8 mouse cellular contexts compared by ENCODE assay signal in genomic region chr11:103675556-103675955, GRCm38 (mm10). TPM values are rescaled to one million over a fixed set of nuclear protein-coding genes. Genes with fewer than 3 reads are reported as not detected.
DNase-seq lines count a peak whose midpoint lies in the region; TF ChIP-seq lines count a peak whose summit lies in the region.

No protein-coding gene starts in this region.

- H3K4me3 ChIP-seq in gastrocnemius, adult 2 months: no peak overlapping the region
- H3K4me3 ChIP-seq in MEL (ENCODE audit: control insufficient read depth in 1 of 2, insufficient read depth in 1 of 2, low read depth in 2 of 2, low read length in 2 of 2): no peak overlapping the region

- TF ChIP-seq CTCF in gastrocnemius, adult 2 months (IDR thresholded peaks at IDR 0.05): peak; percentile 87
- peak; percentile 74 to 93 (median 83) for TF ChIP-seq CTCF in MEL (IDR thresholded peaks at IDR 0.05 in 2 of 3, conservative IDR thresholded peaks at IDR 0.05 in 1 of 3; ENCODE audit: control insufficient read depth in 1 of 3, insufficient read depth in 1 of 3, low read depth in 2 of 3, low read length in 3 of 3, poor library complexity in 1 of 3, severe bottlenecking in 1 of 3)

- H3K9me3 ChIP-seq in MEL (replicated peaks; ENCODE audit: insufficient read depth, low read length): no peaks in the 10 kb centered on the region

- no peak overlapping the region for H3K27ac ChIP-seq in gastrocnemius, adult 2 months
- H3K27ac ChIP-seq in MEL (ENCODE audit: control insufficient read depth, low read depth, low read length): no peak overlapping the region

- peaks cover 0 to 4% of the 10 kb centered on the region in 2 experiments; a peak in 2 of 4 replicates for H3K36me3 ChIP-seq in MEL (ENCODE audit: control insufficient read depth in 1 of 2, insufficient read depth in 2 of 2, low read length in 2 of 2)

- H3K27me3 ChIP-seq in MEL (ENCODE audit: control insufficient read depth in 1 of 2, insufficient read depth in 2 of 2, low read length in 2 of 2): no peaks in the 10 kb centered on the region

- H3K79me2 ChIP-seq in MEL (ENCODE audit: control insufficient read depth, insufficient read depth, low read length, poor library complexity): no peaks in the 10 kb centered on the region

- DNase-seq in gastrocnemius, adult 2 months: peak; percentile 37
- DNase-seq in gastrocnemius, adult 8-10 months (ENCODE audit: low spot score in 2 of 2): no peak
- DNase-seq in MEL (ENCODE audit: low read depth, low spot score): peak; percentile 76
- peak; percentile 82 for DNase-seq in cerebellum, adult 9-10 months
- DNase-seq in frontal cortex, postnatal 14 days (ENCODE audit: low spot score in 2 of 2): peak; percentile 57 to 79
- DNase-seq in layer of hippocampus, adult 18-20 months (ENCODE audit: low spot score in 2 of 2): peak; percentile 55 to 91
- peak; percentile 77 for DNase-seq in lung, postnatal 36 days
- peak; percentile 63 for DNase-seq in right cerebral cortex, postnatal 4 days

- TF ChIP-seq POLR2A in MEL (IDR thresholded peaks at IDR 0.05; ENCODE audit: control insufficient read depth in 1 of 2, insufficient read depth in 1 of 2, low read depth in 1 of 2, low read length in 2 of 2, poor library complexity in 1 of 2): peak in 1 of 2 experiments; percentile 39; a peak in 1 of 4 replicates

- no peak for TF ChIP-seq EP300 in MEL (IDR thresholded peaks at IDR 0.05; ENCODE audit: low read depth in 1 of 2, low read length in 2 of 2)

- no peak overlapping the region for H3K9ac ChIP-seq in MEL (ENCODE audit: control insufficient read depth, low read depth, low read length, poor library complexity, severe bottlenecking)

- peak; percentile 57 for TF ChIP-seq RAD21 in MEL (IDR thresholded peaks at IDR 0.05; ENCODE audit: low read depth, low read length)

- intact Hi-C loops in gastrocnemius, adult 2 months (cut with DNase I): loop anchor here (2.0 to 10.0 kb wide), 2 partner anchors 37 to 321 kb away; partner anchors contain the start of gene Lyzl6

- no peaks in the 10 kb centered on the region for H3K4me1 ChIP-seq in MEL (ENCODE audit: control insufficient read depth in 1 of 2, insufficient read depth in 2 of 2, low read length in 2 of 2)

TF ChIP-seq in MEL, 35 proteins besides CTCF, POLR2A, EP300 and RAD21:
- no peak for TF ChIP-seq POLR2AphosphoS5 (IDR thresholded peaks at IDR 0.05; ENCODE audit: borderline replicate concordance, low read depth, low read length)
- 0 out of 2 replicates have a peak, but pooled peaks have one; percentile 22 for TF ChIP-seq POLR2AphosphoS2 (IDR thresholded peaks at IDR 0.05; ENCODE audit: low read length)
- no peak for TF ChIP-seq MYB (IDR thresholded peaks at IDR 0.05; ENCODE audit: low read depth, low read length)
- TF ChIP-seq MEF2A (IDR thresholded peaks at IDR 0.05; ENCODE audit: extremely low read depth, insufficient replicate concordance, low read depth, low read length, poor library complexity, severe bottlenecking): no peak
- TF ChIP-seq NRF1 (IDR thresholded peaks at IDR 0.05; ENCODE audit: insufficient read depth, low read depth, low read length, poor library complexity, severe bottlenecking): no peak
- TF ChIP-seq ZNF384 (IDR thresholded peaks at IDR 0.05; ENCODE audit: low read depth, low read length): no peak
- TF ChIP-seq E2F4 (IDR thresholded peaks at IDR 0.05; ENCODE audit: borderline replicate concordance, low read depth, low read length): no peak
- no peak for TF ChIP-seq ZC3H11A (IDR thresholded peaks at IDR 0.05; ENCODE audit: low read depth, low read length)
- peak; percentile 54 for TF ChIP-seq SMC3 (IDR thresholded peaks at IDR 0.05; ENCODE audit: low read depth, low read length)
- no peak for TF ChIP-seq CHD2 (IDR thresholded peaks at IDR 0.05; ENCODE audit: low read length)

RNA-seq across cellular contexts. Expression of gene Gosr2, which starts 22.1 kb away (rescaled TPM):
- 10 to 100 TPM; 38.3 to 40.1 TPM for total RNA-seq in gastrocnemius, adult 2 months (2021)
- 10 to 100 TPM; 36.4 to 47.4 (median 42.7) TPM for total RNA-seq in gastrocnemius, adult 8-10 months (2022)
- total RNA-seq in MEL (2012; rRNA removed): 135 and 149 TPM in 2 replicates
- 100 to 1,000 TPM in 1 of 2 experiments, not detected in 1; 101 TPM for polyA plus RNA-seq in MEL (2012; ENCODE audit: insufficient read depth in 1 of 2, insufficient read length in 2 of 2, low read depth in 1 of 2, low replicate concordance in 2 of 2, missing spikeins in 1 of 2)
- total RNA-seq in layer of hippocampus, adult 18-20 months (2021): 10 to 100 TPM; 67.2 to 67.8 TPM

RNA-seq across cellular contexts. Expression of gene Rprml, which starts 26.2 kb away (rescaled TPM):
- not detected for total RNA-seq in gastrocnemius, adult 2 months (2021)
- under 1 TPM in 1 of 4 experiments, not detected in 3; 0.58 TPM for total RNA-seq in gastrocnemius, adult 8-10 months (2022)
- not detected in 2 replicates for total RNA-seq in MEL (2012; rRNA removed)
- polyA plus RNA-seq in MEL (2012; ENCODE audit: insufficient read depth in 1 of 2, insufficient read length in 2 of 2, low read depth in 1 of 2, low replicate concordance in 2 of 2, missing spikeins in 1 of 2): not detected
- total RNA-seq in layer of hippocampus, adult 18-20 months (2021): 100 to 1,000 TPM; 109 to 113 TPM

RNA-seq across cellular contexts. Expression of gene Lyzl6, which starts 36.9 kb away (rescaled TPM):
- total RNA-seq in gastrocnemius, adult 2 months (2021): not detected
- total RNA-seq in gastrocnemius, adult 8-10 months (2022): not detected
- not detected in 2 replicates for total RNA-seq in MEL (2012; rRNA removed)
- not detected for polyA plus RNA-seq in MEL (2012; ENCODE audit: insufficient read depth in 1 of 2, insufficient read length in 2 of 2, low read depth in 1 of 2, low replicate concordance in 2 of 2, missing spikeins in 1 of 2)
- not detected for total RNA-seq in layer of hippocampus, adult 18-20 months (2021)

RNA-seq across cellular contexts. Expression of gene Gm884, which starts 54.6 kb away (rescaled TPM):
- total RNA-seq in gastrocnemius, adult 2 months (2021): not detected
- total RNA-seq in gastrocnemius, adult 8-10 months (2022): not detected
- not detected in 2 replicates for total RNA-seq in MEL (2012; rRNA removed)
- polyA plus RNA-seq in MEL (2012; ENCODE audit: insufficient read depth in 1 of 2, insufficient read length in 2 of 2, low read depth in 1 of 2, low replicate concordance in 2 of 2, missing spikeins in 1 of 2): not detected
- total RNA-seq in layer of hippocampus, adult 18-20 months (2021): not detected

Comparison
In these comparisons a context has a peak if more than half of its experiments do, and no peak if none do; other contexts are left out.
1. DNase-seq: peak in gastrocnemius, adult 2 months (single experiment), MEL (single experiment), cerebellum, adult 9-10 months (single experiment), frontal cortex, postnatal 14 days (2 of 2), layer of hippocampus, adult 18-20 months (2 of 2), lung, postnatal 36 days (single experiment) and right cerebral cortex, postnatal 4 days (single experiment); none in gastrocnemius, adult 8-10 months (0 of 2).
2. RNA of gene Rprml, which starts 26.2 kb away (total RNA-seq): 109 to 113 TPM in layer of hippocampus, adult 18-20 months; 0.58 TPM in gastrocnemius, adult 8-10 months, not detected in gastrocnemius, adult 2 months and not detected in MEL; every median in the first group is over 10 times any median in the second.